Mouse (Mus musculus) liver, embryonic 15.5 days (tissue): ENCODE data around the gene Myl7. TPM values are rescaled to one million over a fixed set of nuclear protein-coding genes. Genes with fewer than 3 reads are reported as not detected.

ENCODE experiments used
- ATAC-seq: fragments of 200-750 bp; cut with Nextera tagmentation; 2 replicates; pipeline ENCODE4 v1.8.0; 2017; ENCODE audit warnings: moderate number of reproducible peaks, mild to moderate bottlenecking, moderate library complexity; ENCODE audit not compliant: insufficient read depth
- H3K27ac ChIP-seq: fragments of 300-500 bp; sonication (generic); replicated peaks from 2 replicates; pipeline ENCODE4 v1.5.1; 2015; ENCODE audit warnings: mild to moderate bottlenecking, inconsistent platforms
- H3K27me3 ChIP-seq: fragments of 300-500 bp; sonication (generic); 2 replicates; pipeline ENCODE4 v1.6.1; 2015; ENCODE audit warnings: mild to moderate bottlenecking, inconsistent platforms
- H3K36me3 ChIP-seq: fragments of 300-500 bp; sonication (generic); replicated peaks from 2 replicates; pipeline ENCODE4 v1.6.1; 2015; ENCODE audit warnings: moderate library complexity, mild to moderate bottlenecking, inconsistent platforms
- H3K4me1 ChIP-seq: fragments of 300-500 bp; sonication (generic); replicated peaks from 2 replicates; pipeline ENCODE4 v1.6.1; 2015; ENCODE audit warnings: inconsistent platforms
- H3K4me2 ChIP-seq: fragments of 300-500 bp; sonication (generic); 2 replicates; pipeline ENCODE4 v1.6.1; 2015; ENCODE audit warnings: moderate library complexity, mild to moderate bottlenecking, inconsistent platforms
- H3K4me3 ChIP-seq: fragments of 300-500 bp; sonication (generic); replicated peaks from 2 replicates; pipeline ENCODE4 v1.5.1; 2015; ENCODE audit warnings: mild to moderate bottlenecking, inconsistent platforms
- H3K9ac ChIP-seq: fragments of 300-500 bp; sonication (generic); 2 replicates; pipeline ENCODE4 v1.6.1; 2015; ENCODE audit warnings: moderate library complexity, mild to moderate bottlenecking, inconsistent platforms
- H3K9me3 ChIP-seq: fragments of 300-500 bp; sonication (generic); replicated peaks from 2 replicates; pipeline ENCODE4 v1.6.1; 2016; ENCODE audit warnings: inconsistent platforms
- WGBS: fragments of 180-500 bp; shearing (Covaris S2); methylation state at CpG from one replicate; pipeline ENCODE4 v1.1.7; 2015; ENCODE audit warnings: mixed read lengths; ENCODE audit not compliant: insufficient replicate concordance; 5-methylcytosine and 5-hydroxymethylcytosine counted together
- polyA plus RNA-seq: library from polyadenylated mRNA; unstranded; fragments of >200 nt; fragmentation: Nextera tagmentation; extraction: Ambion mirVana; gene quantifications from 2 replicates; pipeline ENCODE4 v1.2.1, GENCODE M21; 2015

Myl7 gene
- polyA plus RNA-seq, 1 experiment from 2014 or later = 5.0 TPM

DNA sequence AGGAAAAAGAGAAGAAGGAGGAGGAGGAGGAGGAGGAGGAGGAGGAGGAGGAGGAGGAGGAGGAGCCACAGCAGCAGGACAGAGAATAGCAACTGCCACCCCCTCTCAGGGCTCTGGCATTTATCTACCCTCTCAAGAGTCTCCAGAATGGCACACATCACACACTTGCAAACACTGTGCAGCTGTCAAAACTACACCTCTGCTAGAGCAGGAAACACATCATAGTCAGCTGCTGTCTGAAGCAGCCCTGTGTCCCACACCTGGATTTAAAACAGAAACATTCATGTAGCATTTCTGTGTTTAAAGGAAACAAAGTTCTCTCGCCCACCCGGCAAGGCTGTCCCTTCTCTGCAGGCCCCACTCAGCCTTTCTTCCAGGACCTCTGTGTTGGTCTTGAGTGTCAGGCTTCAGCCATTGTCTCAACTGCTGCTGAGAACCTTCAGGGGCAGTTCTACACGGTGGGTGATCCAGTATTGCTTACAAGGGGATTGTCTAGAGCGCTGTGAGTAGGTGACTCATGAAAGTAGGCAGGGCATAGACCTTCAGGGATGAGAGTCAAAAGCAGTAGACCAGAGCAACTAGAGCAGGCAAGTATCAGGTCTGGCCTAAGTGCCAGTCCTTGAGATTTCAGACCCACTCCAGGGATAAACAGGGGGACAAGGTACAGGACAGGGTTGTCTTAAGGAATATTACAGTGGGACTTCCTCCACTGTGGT lies 47.4 kb downstream of the Myl7 start:
- ATAC-seq = no peak

DNA sequence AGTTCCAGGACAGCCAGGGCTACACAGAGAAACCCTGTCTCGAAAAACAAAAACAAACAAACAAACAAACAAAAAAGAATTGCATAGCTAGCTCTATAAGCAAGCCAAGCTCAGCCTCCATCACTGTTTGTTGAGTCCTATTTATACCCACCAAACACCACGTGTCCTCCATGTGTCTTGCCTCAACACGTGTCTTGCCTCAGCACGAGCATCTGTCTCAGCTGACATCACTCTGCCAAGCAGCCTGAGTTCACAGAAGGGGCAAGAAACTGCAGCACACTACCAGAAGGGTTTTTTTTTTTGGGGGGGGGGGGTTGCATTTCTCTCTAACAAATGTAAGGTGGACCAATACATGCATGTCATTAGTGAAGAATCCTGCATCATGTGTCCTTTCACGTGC lies 48.1 kb downstream of the Myl7 start:
- Histone ChIP-seq H3K4me1 (no peaks in the 10 kb centered on the region), H3K4me3 (no peak overlapping the region), H3K27me3 (no peaks in the 10 kb centered on the region), H3K9ac (no peak overlapping the region), H3K9me3 (no peaks in the 10 kb centered on the region), H3K4me2 (no peak overlapping the region), H3K36me3 (no peaks in the 10 kb centered on the region), H3K27ac (no peak overlapping the region)
- WGBS = 57% methylated on average over 5 of the region's 5 CpGs
- no peak for ATAC-seq

More for the DNA sequence above, 47.4 kb downstream of the Myl7 start:
- Histone ChIP-seq H3K9ac (no peak overlapping the region), H3K27ac (no peak overlapping the region), H3K36me3 (no peaks in the 10 kb centered on the region), H3K27me3 (no peaks in the 10 kb centered on the region), H3K4me2 (no peak overlapping the region), H3K4me1 (no peaks in the 10 kb centered on the region), H3K9me3 (no peaks in the 10 kb centered on the region), H3K4me3 (no peak overlapping the region)
- 52% methylated on average over 4 of the region's 4 CpGs for WGBS

DNA sequence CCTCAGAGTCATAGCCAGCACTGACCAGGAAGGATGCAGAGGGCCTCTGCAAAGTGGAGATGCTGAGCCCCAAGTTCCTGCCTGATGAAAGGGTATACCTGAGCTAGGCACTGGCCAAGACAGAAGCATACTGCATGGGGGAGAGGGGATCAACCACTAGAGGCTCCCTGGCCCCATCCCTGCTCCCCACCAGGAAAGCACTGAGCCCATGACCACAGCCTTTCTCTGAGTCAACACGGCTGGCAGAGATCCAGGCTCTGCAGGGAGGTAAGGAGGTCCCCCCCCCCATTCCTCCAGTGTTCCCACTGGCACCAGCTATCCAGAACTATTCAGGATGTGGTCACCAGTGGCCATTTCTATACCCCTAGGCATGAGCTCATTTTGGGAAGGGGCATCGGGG lies 49.3 kb downstream of the Myl7 start:
- 29% methylated on average over 2 of the region's 2 CpGs for WGBS
- no peak for ATAC-seq

DNA sequence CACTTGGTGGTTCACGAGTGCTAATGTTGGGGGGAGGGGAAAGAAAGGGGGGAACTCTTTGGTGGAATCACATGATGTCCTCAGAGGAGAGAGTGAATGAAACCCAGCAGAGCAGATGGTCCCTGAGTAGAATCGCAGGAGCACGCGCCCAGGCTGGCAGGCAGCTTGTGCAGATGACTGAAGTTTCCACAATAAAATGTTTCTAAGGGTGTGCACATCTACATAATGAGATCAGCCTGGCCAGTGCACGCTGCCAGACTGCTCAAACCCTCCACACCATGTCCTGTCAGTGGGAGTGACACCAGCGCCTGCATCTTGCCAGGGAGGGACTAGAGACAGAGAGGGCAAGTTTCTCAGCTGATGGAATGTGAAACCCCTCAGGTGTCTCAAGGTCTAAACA lies 49.8 kb downstream of the Myl7 start:
- Histone ChIP-seq H3K4me1 (no peaks in the 10 kb centered on the region), H3K9ac (no peak overlapping the region), H3K9me3 (no peaks in the 10 kb centered on the region), H3K27me3 (no peaks in the 10 kb centered on the region), H3K4me2 (no peak overlapping the region), H3K36me3 (no peaks in the 10 kb centered on the region), H3K27ac (no peak overlapping the region), H3K4me3 (no peak overlapping the region)
- ATAC-seq = no peak
- 56% methylated on average over 6 of the region's 6 CpGs for WGBS

More for the DNA sequence above, 49.3 kb downstream of the Myl7 start:
- no peaks in the 10 kb centered on the region for H3K9me3 ChIP-seq
- H3K27ac ChIP-seq = no peak overlapping the region
- H3K4me2 ChIP-seq = no peak overlapping the region
- H3K4me3 ChIP-seq = no peak overlapping the region
- H3K9ac ChIP-seq = no peak overlapping the region
- no peaks in the 10 kb centered on the region for H3K4me1 ChIP-seq
- H3K36me3 ChIP-seq = no peaks in the 10 kb centered on the region
- no peaks in the 10 kb centered on the region for H3K27me3 ChIP-seq

DNA sequence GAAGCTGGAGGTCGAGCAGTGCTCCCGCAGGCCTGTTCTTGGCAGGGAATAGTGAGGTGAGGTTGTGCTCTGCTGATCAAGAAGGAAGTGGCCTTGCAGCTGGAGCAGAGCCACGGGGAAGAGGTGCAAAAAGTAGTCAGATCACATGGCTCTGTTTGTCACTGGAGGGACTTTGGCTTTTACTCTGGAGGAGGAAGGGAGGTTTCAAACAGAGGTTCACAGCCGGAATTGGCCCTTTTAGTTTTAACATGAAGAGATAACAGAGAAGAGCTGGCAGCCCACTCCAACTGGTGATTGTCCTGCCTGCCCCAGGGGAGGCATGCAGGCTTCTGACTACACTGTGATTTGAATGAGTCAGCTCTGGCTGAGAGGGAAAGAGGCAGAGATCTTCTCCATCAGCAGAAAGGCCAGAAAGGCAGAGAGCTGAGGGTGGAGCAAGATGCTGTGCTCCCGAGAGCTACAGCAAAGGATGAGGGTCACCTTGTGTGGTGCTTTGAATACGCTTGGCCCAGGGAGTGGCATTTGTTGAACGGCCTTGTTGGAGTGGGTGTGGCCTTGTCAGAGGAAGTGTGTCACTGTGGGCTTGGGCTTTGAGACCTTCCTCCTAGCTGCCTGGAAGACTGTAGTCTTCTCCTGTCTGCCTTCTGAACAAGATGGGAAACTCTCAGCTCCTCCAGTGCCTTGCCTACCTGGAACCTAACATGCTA lies 51.8 kb downstream of the Myl7 start:
- Histone ChIP-seq H3K9ac (no peak overlapping the region), H3K27ac (no peak overlapping the region), H3K4me2 (no peak overlapping the region), H3K9me3 (no peaks in the 10 kb centered on the region), H3K4me1 (no peaks in the 10 kb centered on the region), H3K4me3 (no peak overlapping the region), H3K27me3 (no peaks in the 10 kb centered on the region), H3K36me3 (no peaks in the 10 kb centered on the region)
- no peak for ATAC-seq
- WGBS = 43% methylated on average over 7 of the region's 7 CpGs

Other genes starting within 250 kb of the Myl7 start
- 88.8 and 90.8 TPM in 2 replicates for gene Mrps24, start 183.1 kb downstream of the Myl7 start, polyA plus RNA-seq
- 8.4 and 8.7 TPM in 2 replicates for gene Urgcp, start 136.4 kb downstream of the Myl7 start, polyA plus RNA-seq
- 44.5 and 49.3 TPM in 2 replicates for gene Dbnl, start 110.3 kb downstream of the Myl7 start, polyA plus RNA-seq
- 7.5 and 12.4 TPM in 2 replicates for gene Pgam2, start 95.0 kb downstream of the Myl7 start, polyA plus RNA-seq
- gene Polm, start 60.8 kb downstream of the Myl7 start, polyA plus RNA-seq = 1.9 and 2.2 TPM in 2 replicates
- gene Aebp1, start 36.8 kb downstream of the Myl7 start, polyA plus RNA-seq = 7.0 and 8.2 TPM in 2 replicates
- 58.8 and 64.0 TPM in 2 replicates for gene Pold2, start 20.5 kb downstream of the Myl7 start, polyA plus RNA-seq
- gene Gck, start 51.3 kb upstream of the Myl7 start, polyA plus RNA-seq = 0.41 and 0.59 TPM in 2 replicates
- 18.8 and 19.7 TPM in 2 replicates for gene Ykt6, start 56.9 kb upstream of the Myl7 start, polyA plus RNA-seq
- gene Camk2b, start 167.6 kb upstream of the Myl7 start, polyA plus RNA-seq = 1.1 and 1.3 TPM in 2 replicates